Mouse (Mus musculus) liver, embryonic 14.5 days (tissue): ENCODE data around the gene Sox2.

Source experiments
- CTCF ChIP-seq: IDR thresholded peaks from 2 replicates; pipeline ENCODE4 v1.5.1; 2016; ENCODE audit warnings: antibody characterized with exemption, low read depth, control low read depth
- EP300 ChIP-seq: IDR thresholded peaks from 2 replicates; pipeline ENCODE4 v1.6.1; 2016; ENCODE audit warnings: antibody characterized with exemption, low read depth

DNA sequence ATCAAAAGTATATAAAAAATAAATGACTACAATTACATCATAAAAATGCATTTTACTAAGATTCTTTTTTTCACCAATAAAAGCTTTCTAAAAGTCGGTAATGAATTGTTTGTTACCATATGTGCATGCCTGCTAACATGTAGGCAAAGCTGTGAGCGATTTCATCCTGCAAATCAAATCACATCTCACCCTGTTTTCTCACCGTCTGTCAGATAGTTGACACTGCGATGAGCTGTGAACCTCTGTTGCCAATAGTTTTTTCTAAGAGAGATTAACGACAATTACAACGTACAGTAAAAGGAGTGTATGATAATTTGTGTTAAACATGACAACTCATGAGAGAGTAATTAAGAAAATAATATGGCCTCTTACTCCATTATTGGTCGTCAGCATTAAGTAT lies 31.3 kb upstream of the Sox2 start:
- no peak for TF ChIP-seq CTCF
- no peak for TF ChIP-seq EP300
